Mouse (Mus musculus) liver, embryonic 13.5 days (tissue): ENCODE data around the gene Cdkn2b. TPM values are rescaled to one million over a fixed set of nuclear protein-coding genes. Genes with fewer than 3 reads are reported as not detected.

Experiments used
- ATAC-seq: fragments of 200-750 bp; cut with Nextera tagmentation; 2 replicates; pipeline ENCODE4 v1.8.0; 2017; ENCODE audit warnings: low read depth, mild to moderate bottlenecking, moderate number of reproducible peaks, moderate library complexity
- DNase-seq: peaks from one replicate; pipeline ENCODE4 v3.0.0; 2022
- H3K27ac ChIP-seq: fragments of 300-500 bp; sonication (generic); 2 replicates; pipeline ENCODE4 v1.5.1; 2015; ENCODE audit warnings: moderate library complexity, mild to moderate bottlenecking, inconsistent platforms
- H3K27me3 ChIP-seq: fragments of 300-500 bp; sonication (generic); 2 replicates; pipeline ENCODE4 v1.6.1; 2015; ENCODE audit warnings: mild to moderate bottlenecking, inconsistent platforms
- H3K36me3 ChIP-seq: fragments of 300-500 bp; sonication (generic); 2 replicates; pipeline ENCODE4 v1.6.1; 2015; ENCODE audit warnings: mild to moderate bottlenecking, inconsistent platforms
- H3K4me1 ChIP-seq: fragments of 300-500 bp; sonication (generic); replicated peaks from 2 replicates; pipeline ENCODE4 v1.6.1; 2015; ENCODE audit warnings: inconsistent platforms
- H3K4me2 ChIP-seq: fragments of 300-500 bp; sonication (generic); 2 replicates; pipeline ENCODE4 v1.6.1; 2015; ENCODE audit warnings: inconsistent platforms, mild to moderate bottlenecking, moderate library complexity
- H3K4me3 ChIP-seq: fragments of 300-500 bp; sonication (generic); replicated peaks from 2 replicates; pipeline ENCODE4 v1.5.1; 2015; ENCODE audit warnings: mild to moderate bottlenecking, inconsistent platforms
- H3K9ac ChIP-seq: fragments of 300-500 bp; sonication (generic); 2 replicates; pipeline ENCODE4 v1.6.1; 2015; ENCODE audit warnings: mild to moderate bottlenecking, inconsistent platforms
- H3K9me3 ChIP-seq: fragments of 300-500 bp; sonication (generic); replicated peaks from 2 replicates; pipeline ENCODE4 v1.6.1; 2016; ENCODE audit warnings: inconsistent platforms
- WGBS: fragments of 180-500 bp; shearing (Covaris S2); methylation state at CpG from one replicate; pipeline ENCODE4 v1.1.7; 2015; ENCODE audit not compliant: insufficient replicate concordance; 5-methylcytosine and 5-hydroxymethylcytosine counted together
- polyA plus RNA-seq: library from polyadenylated mRNA; unstranded; fragments of >200 nt; fragmentation: Nextera tagmentation; extraction: Ambion mirVana; gene quantifications from 2 replicates; pipeline ENCODE4 v1.2.1, GENCODE M21; 2015

The Cdkn2b gene
- polyA plus RNA-seq, 1 experiment from 2014 or later: 0.18 TPM

GRCm38 (mm10) chr4:89274006-89274405 is 36.8 kb downstream of the Cdkn2b start:
- Histone ChIP-seq H3K9me3 (no peaks in the 10 kb centered on the region), H3K27me3 (peaks cover 85% of the 10 kb centered on the region), H3K36me3 (no peaks in the 10 kb centered on the region), H3K4me1 (no peaks in the 10 kb centered on the region), H3K4me2 (no peak overlapping the region), H3K27ac (no peak overlapping the region), H3K4me3 (no peak overlapping the region), H3K9ac (no peak overlapping the region)
- no peak for DNase-seq
- WGBS: 2% methylated on average over 14 of the region's 14 CpGs
- ATAC-seq: no peak

- Histone ChIP-seq H3K4me2 (no peak overlapping the region), H3K4me1 (no peaks in the 10 kb centered on the region), H3K36me3 (no peaks in the 10 kb centered on the region), H3K9me3 (no peaks in the 10 kb centered on the region), H3K4me3 (no peak overlapping the region), H3K9ac (no peak overlapping the region), H3K27me3 (peaks cover 81% of the 10 kb centered on the region), H3K27ac (no peak overlapping the region)
- no peak for DNase-seq
- 1% methylated on average over 9 of the region's 9 CpGs for WGBS
- no peak for ATAC-seq
Measured at GRCm38 (mm10) chr4:89273585-89273984, 37.3 kb downstream of the Cdkn2b start.

- peaks cover 77% of the 10 kb centered on the region for H3K27me3 ChIP-seq
- DNase-seq (no peak), ATAC-seq (no peak)
- H3K9me3 ChIP-seq: no peaks in the 10 kb centered on the region
- H3K4me1 ChIP-seq: no peaks in the 10 kb centered on the region
- no peak overlapping the region for H3K4me3 ChIP-seq
- H3K4me2 ChIP-seq: no peak overlapping the region
- no peak overlapping the region for H3K27ac ChIP-seq
- H3K36me3 ChIP-seq: no peaks in the 10 kb centered on the region
- no peak overlapping the region for H3K9ac ChIP-seq
- WGBS: 4% methylated on average over 20 of the region's 20 CpGs
Measured at GRCm38 (mm10) chr4:89272961-89273540, 37.8 kb downstream of the Cdkn2b start.

- Histone ChIP-seq H3K9me3 (no peaks in the 10 kb centered on the region), H3K27ac (no peak overlapping the region), H3K4me3 (no peak overlapping the region), H3K4me2 (no peak overlapping the region), H3K4me1 (no peaks in the 10 kb centered on the region), H3K9ac (no peak overlapping the region), H3K27me3 (peaks cover 72% of the 10 kb centered on the region), H3K36me3 (no peaks in the 10 kb centered on the region)
- DNase-seq: no peak
- 5% methylated on average over 18 of the region's 18 CpGs for WGBS
- ATAC-seq: no peak
Measured at GRCm38 (mm10) chr4:89272101-89272718, 38.6 kb downstream of the Cdkn2b start.

- Histone ChIP-seq H3K4me3 (no peak overlapping the region), H3K36me3 (no peaks in the 10 kb centered on the region), H3K4me1 (no peaks in the 10 kb centered on the region), H3K9ac (no peak overlapping the region), H3K9me3 (no peaks in the 10 kb centered on the region), H3K4me2 (no peak overlapping the region), H3K27ac (no peak overlapping the region), H3K27me3 (no peaks in the 10 kb centered on the region)
- no peak for DNase-seq
- WGBS: 61% methylated on average over 1 of the region's 1 CpGs
- no peak for ATAC-seq
Measured at GRCm38 (mm10) chr4:89257768-89258167, 53.1 kb downstream of the Cdkn2b start.

Other genes with a start within 250 kb of the Cdkn2b start
- 36.7 and 42.9 TPM in 2 replicates for gene Mtap, start 173.9 kb downstream of the Cdkn2b start, polyA plus RNA-seq
- not detected in 2 replicates for gene Cdkn2a, start 16.4 kb downstream of the Cdkn2b start, polyA plus RNA-seq